Mouse (Mus musculus): ENCODE results near the gene Frmd4b.

DNA sequence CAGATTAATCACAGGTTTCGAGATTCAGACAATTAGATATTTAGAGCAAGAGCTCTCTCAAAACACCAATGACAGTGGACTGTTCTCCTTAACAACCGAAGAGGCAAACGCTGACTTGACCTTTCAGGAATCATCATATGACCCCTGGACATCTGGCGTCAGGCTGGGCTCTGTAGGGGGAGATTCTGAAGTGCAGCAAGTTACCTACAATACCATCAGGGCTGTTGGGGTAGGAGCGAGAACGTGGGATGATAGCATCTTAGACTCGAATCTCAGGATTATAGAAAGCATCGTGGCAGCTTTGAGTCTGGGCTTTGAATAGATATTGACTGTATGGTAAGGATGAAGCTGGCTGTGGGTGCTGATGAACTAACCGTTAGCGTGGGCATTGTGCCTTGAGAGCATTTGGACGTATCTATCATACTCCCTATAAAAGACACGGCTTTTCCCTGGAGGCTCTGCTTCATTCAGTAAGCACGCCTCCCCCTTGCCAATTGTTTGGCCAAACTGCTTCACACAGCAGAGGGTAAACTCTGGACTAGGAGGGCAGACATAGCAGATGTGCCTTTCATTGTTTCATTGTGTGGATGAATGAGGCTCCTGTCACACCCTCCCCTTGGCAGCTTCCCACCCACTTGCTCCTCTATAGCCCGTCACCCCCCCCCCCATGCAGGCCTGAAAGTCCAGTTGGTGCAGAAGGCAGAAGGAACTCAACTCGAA, 88.2 kb downstream of the Frmd4b start:
- TF ChIP-seq POLR2A (IDR thresholded peaks at IDR 0.05; ENCODE audit: extremely low read depth, insufficient read depth, low read length) (no peak), CTCF (IDR thresholded peaks at IDR 0.05; ENCODE audit: low read depth, low read length) (no peak)

Data from liver, adult 2 months (tissue).